Mouse (Mus musculus): ENCODE data around the gene Mpv17l2. TPM values are rescaled to one million over a fixed set of nuclear protein-coding genes. Genes with fewer than 3 reads are reported as not detected.

Mpv17l2 gene
- total and polyA plus RNA-seq, 2 experiments from 2014 or later: 26.6 to 50.3 TPM

- Histone ChIP-seq H3K4me1 (ENCODE audit: control insufficient read depth, insufficient read depth) (no peaks in the 10 kb centered on the region), H3K9me3 (replicated peaks; ENCODE audit: control insufficient read depth, low read length) (no peaks in the 10 kb centered on the region), H3K4me2 (ENCODE audit: low read depth, low read length) (peak overlapping the region; percentile 51), H3K36me3 (replicated peaks; ENCODE audit: control insufficient read depth, insufficient read depth, low read length) (no peaks in the 10 kb centered on the region), H3K27ac (ENCODE audit: low read depth) (no peak overlapping the region), H3K27me3 (ENCODE audit: control insufficient read depth, insufficient read depth, low read length) (peaks cover 63% of the 10 kb centered on the region), H3K4me3 (ENCODE audit: low read depth, low read length) (peak overlapping the region; percentile 27), H3K9ac (replicated peaks; ENCODE audit: low read depth, low read length) (no peak overlapping the region)
- DNase-seq (ENCODE audit: low spot score) (no peak), ATAC-seq (ENCODE audit: insufficient read depth, low read depth) (no peak)
- WGBS: 3% methylated on average over 32 of the region's 34 CpGs
- TF ChIP-seq CTCF (IDR thresholded peaks at IDR 0.05; ENCODE audit: low read depth): no peak
- TF ChIP-seq EP300 (IDR thresholded peaks at IDR 0.05; ENCODE audit: low read depth): no peak
These were observed 30.8 kb downstream of the Mpv17l2 start for GRCm38 (mm10) chr8:70729808-70730475.

GRCm38 (mm10) chr8:70726721-70727120 is 34.0 kb downstream of the Mpv17l2 start:
- H3K4me3 ChIP-seq (ENCODE audit: low read depth, low read length): no peak overlapping the region
- ATAC-seq (ENCODE audit: insufficient read depth, low read depth) (no peak), DNase-seq (ENCODE audit: low spot score) (no peak)
- TF ChIP-seq CTCF (IDR thresholded peaks at IDR 0.05; ENCODE audit: low read depth) (no peak), EP300 (IDR thresholded peaks at IDR 0.05; ENCODE audit: low read depth) (no peak)
- no peak overlapping the region for H3K27ac ChIP-seq (ENCODE audit: low read depth)
- no peak overlapping the region for H3K9ac ChIP-seq (replicated peaks; ENCODE audit: low read depth, low read length)
- no peaks in the 10 kb centered on the region for H3K36me3 ChIP-seq (replicated peaks; ENCODE audit: control insufficient read depth, insufficient read depth, low read length)
- H3K4me1 ChIP-seq (ENCODE audit: control insufficient read depth, insufficient read depth): no peaks in the 10 kb centered on the region
- H3K27me3 ChIP-seq (ENCODE audit: control insufficient read depth, insufficient read depth, low read length): peaks cover 51% of the 10 kb centered on the region
- 41% methylated on average over 11 of the region's 11 CpGs for WGBS
- no peaks in the 10 kb centered on the region for H3K9me3 ChIP-seq (replicated peaks; ENCODE audit: control insufficient read depth, low read length)
- H3K4me2 ChIP-seq (ENCODE audit: low read depth, low read length): no peak overlapping the region

GRCm38 (mm10) chr8:70725792-70726447 is 34.8 kb downstream of the Mpv17l2 start:
- 21% methylated on average over 14 of the region's 14 CpGs for WGBS

GRCm38 (mm10) chr8:70724216-70724615 is 36.5 kb downstream of the Mpv17l2 start:
- Histone ChIP-seq H3K4me2 (ENCODE audit: low read depth, low read length) (no peak overlapping the region), H3K36me3 (replicated peaks; ENCODE audit: control insufficient read depth, insufficient read depth, low read length) (no peaks in the 10 kb centered on the region), H3K27ac (ENCODE audit: low read depth) (no peak overlapping the region), H3K4me1 (ENCODE audit: control insufficient read depth, insufficient read depth) (no peaks in the 10 kb centered on the region), H3K9me3 (replicated peaks; ENCODE audit: control insufficient read depth, low read length) (no peaks in the 10 kb centered on the region), H3K4me3 (ENCODE audit: low read depth, low read length) (no peak overlapping the region), H3K27me3 (ENCODE audit: control insufficient read depth, insufficient read depth, low read length) (peaks cover 34% of the 10 kb centered on the region), H3K9ac (replicated peaks; ENCODE audit: low read depth, low read length) (no peak overlapping the region)
- WGBS: 67% methylated on average over 12 of the region's 12 CpGs
- ATAC-seq (ENCODE audit: insufficient read depth, low read depth) (no peak), DNase-seq (ENCODE audit: low spot score) (no peak)
- TF ChIP-seq EP300 (IDR thresholded peaks at IDR 0.05; ENCODE audit: low read depth) (no peak), CTCF (IDR thresholded peaks at IDR 0.05; ENCODE audit: low read depth) (no peak)

More at GRCm38 (mm10) chr8:70725792-70726447, 34.8 kb downstream of the Mpv17l2 start:
- Histone ChIP-seq H3K27ac (ENCODE audit: low read depth) (no peak overlapping the region), H3K4me1 (ENCODE audit: control insufficient read depth, insufficient read depth) (no peaks in the 10 kb centered on the region), H3K4me2 (ENCODE audit: low read depth, low read length) (no peak overlapping the region), H3K9ac (replicated peaks; ENCODE audit: low read depth, low read length) (no peak overlapping the region), H3K9me3 (replicated peaks; ENCODE audit: control insufficient read depth, low read length) (no peaks in the 10 kb centered on the region), H3K4me3 (ENCODE audit: low read depth, low read length) (no peak overlapping the region), H3K27me3 (ENCODE audit: control insufficient read depth, insufficient read depth, low read length) (peaks cover 46% of the 10 kb centered on the region), H3K36me3 (replicated peaks; ENCODE audit: control insufficient read depth, insufficient read depth, low read length) (no peaks in the 10 kb centered on the region)
- TF ChIP-seq CTCF (IDR thresholded peaks at IDR 0.05; ENCODE audit: low read depth): no peak
- no peak for TF ChIP-seq EP300 (IDR thresholded peaks at IDR 0.05; ENCODE audit: low read depth)
- peak; percentile 46 for DNase-seq (ENCODE audit: low spot score)
- no peak for ATAC-seq (ENCODE audit: insufficient read depth, low read depth)

- Histone ChIP-seq H3K4me3 (ENCODE audit: low read depth, low read length) (no peak within 1 kb of the TSS), H3K27me3 (ENCODE audit: control insufficient read depth, insufficient read depth, low read length) (peaks cover 29% of the 10 kb centered on the region), H3K4me2 (ENCODE audit: low read depth, low read length) (no peak within 1 kb of the TSS), H3K9me3 (replicated peaks; ENCODE audit: control insufficient read depth, low read length) (no peaks in the 10 kb centered on the region), H3K27ac (ENCODE audit: low read depth) (no peak within 1 kb of the TSS), H3K36me3 (replicated peaks; ENCODE audit: control insufficient read depth, insufficient read depth, low read length) (no peaks in the 10 kb centered on the region), H3K4me1 (ENCODE audit: control insufficient read depth, insufficient read depth) (no peaks in the 10 kb centered on the region), H3K9ac (replicated peaks; ENCODE audit: low read depth, low read length) (no peak within 1 kb of the TSS)
- no peak for DNase-seq (ENCODE audit: low spot score)
- WGBS: 52% methylated on average over 7 of the region's 7 CpGs
- no peak for ATAC-seq (ENCODE audit: insufficient read depth, low read depth)
- TF ChIP-seq EP300 (IDR thresholded peaks at IDR 0.05; ENCODE audit: low read depth): no peak
- no peak for TF ChIP-seq CTCF (IDR thresholded peaks at IDR 0.05; ENCODE audit: low read depth)
These were observed 37.1 kb downstream of the Mpv17l2 start, which contains the start of gene Pde4c for GRCm38 (mm10) chr8:70723486-70724210. Pde4c (plus strand) TSS chr8:70723720.

All from heart, postnatal 0 days (tissue).